Mouse (Mus musculus) intestine, embryonic 14.5 days (tissue): ENCODE measurements around the gene Nsd1. TPM values are rescaled to one million over a fixed set of nuclear protein-coding genes. Genes with fewer than 3 reads are reported as not detected.

ENCODE experiments used
- ATAC-seq: fragments of 200-750 bp; cut with Nextera tagmentation; replicated peaks from 2 replicates; pipeline ENCODE4 v1.8.0; 2017; ENCODE audit warnings: low read depth, moderate number of reproducible peaks, moderate TSS enrichment, moderate library complexity; ENCODE audit not compliant: low FRiP score, low TSS enrichment
- DNase-seq: peaks from one replicate; pipeline ENCODE4 v3.0.0-alpha.2; 2018; ENCODE audit warnings: low spot score
- H3K27ac ChIP-seq: fragments of 300-500 bp; sonication (generic); 2 replicates; pipeline ENCODE4 v1.5.1; 2014; ENCODE audit warnings: low read depth, mild to moderate bottlenecking, control low read depth
- H3K27me3 ChIP-seq: fragments of 300-500 bp; sonication (generic); replicated peaks from 2 replicates; pipeline ENCODE4 v1.6.1; 2014; ENCODE audit warnings: low read length, control low read depth; ENCODE audit not compliant: control insufficient read depth, insufficient read depth
- H3K36me3 ChIP-seq: fragments of 300-500 bp; sonication (generic); 2 replicates; pipeline ENCODE4 v1.6.1; 2014; ENCODE audit warnings: low read length, control low read depth; ENCODE audit not compliant: control insufficient read depth, insufficient read depth
- H3K4me1 ChIP-seq: fragments of 300-500 bp; sonication (generic); replicated peaks from 2 replicates; pipeline ENCODE4 v1.6.1; 2014; ENCODE audit warnings: low read length, control low read depth, mixed read lengths; ENCODE audit not compliant: control insufficient read depth, insufficient read depth
- H3K4me2 ChIP-seq: fragments of 300-500 bp; sonication (generic); 2 replicates; pipeline ENCODE4 v1.6.1; 2014; ENCODE audit warnings: low read length
- H3K4me3 ChIP-seq: fragments of 300-500 bp; sonication (generic); 2 replicates; pipeline ENCODE4 v1.5.1; 2014; ENCODE audit warnings: low read depth, low read length, control low read depth, mixed read lengths
- H3K9ac ChIP-seq: fragments of 300-500 bp; sonication (generic); 2 replicates; pipeline ENCODE4 v1.6.1; 2014; ENCODE audit warnings: mild to moderate bottlenecking, low read length
- H3K9me3 ChIP-seq: fragments of 300-500 bp; sonication (generic); 2 replicates; pipeline ENCODE4 v1.6.1; 2016; ENCODE audit warnings: low read length, control low read depth; ENCODE audit not compliant: control insufficient read depth
- WGBS: fragments of 180-500 bp; shearing (Covaris S2); extraction: QIAGEN DNeasy Blood & Tissue Kit; methylation state at CpG from one replicate; pipeline ENCODE4 v1.1.7; 2014; 5-methylcytosine and 5-hydroxymethylcytosine counted together
- polyA plus RNA-seq: library from polyadenylated mRNA; unstranded; fragments of >200 nt; fragmentation: Nextera tagmentation; extraction: Ambion mirVana; gene quantifications from 2 replicates; pipeline ENCODE4 v1.2.1, GENCODE M21; 2014

Nsd1 gene
- polyA plus RNA-seq, 1 experiment from 2014 or later = 67.5 TPM

- Histone ChIP-seq H3K4me1 (peaks cover 15% of the 10 kb centered on the region), H3K27ac (peak overlapping the region; percentile 48), H3K27me3 (no peaks in the 10 kb centered on the region), H3K9me3 (0 out of 2 replicates have a peak, but pooled peaks cover 2% of the 10 kb centered on the region), H3K4me2 (peak overlapping the region; percentile 33), H3K36me3 (no peaks in the 10 kb centered on the region), H3K9ac (no peak overlapping the region), H3K4me3 (no peak overlapping the region)
- DNase-seq (peak; percentile 73), ATAC-seq (0 out of 2 replicates have a peak, but pooled peaks have one; percentile 17)
- WGBS = 11% methylated on average over 26 of the region's 26 CpGs
Observed at GRCm38 (mm10) chr13:55171517-55172335, 37.9 kb upstream of the Nsd1 start.

DNA sequence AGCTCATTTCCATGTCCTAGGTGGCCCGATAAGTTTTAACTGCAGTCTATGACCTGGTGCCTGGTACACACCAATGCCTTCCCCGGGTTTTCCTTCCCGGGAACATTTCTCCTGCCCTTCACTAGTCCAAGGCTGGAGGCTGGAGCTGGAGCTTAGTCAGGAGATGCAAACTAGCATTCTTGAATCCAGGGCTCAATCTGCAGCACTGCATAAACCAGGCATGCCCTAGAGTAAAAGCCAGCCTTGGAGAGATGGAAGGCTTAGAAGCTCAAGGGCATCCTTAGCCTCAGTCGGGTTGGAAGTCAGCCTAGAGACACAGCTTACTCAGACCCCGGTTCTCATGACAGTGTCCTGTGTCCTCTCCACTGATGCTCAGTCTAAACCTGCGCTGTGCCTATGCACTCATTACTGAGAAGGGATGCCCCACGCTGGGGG is 37.2 kb upstream of the Nsd1 start:
- peak overlapping the region; percentile 33 for H3K4me2 ChIP-seq
- no peaks in the 10 kb centered on the region for H3K27me3 ChIP-seq
- WGBS = 44% methylated on average over 7 of the region's 7 CpGs
- no peak overlapping the region for H3K4me3 ChIP-seq
- H3K4me1 ChIP-seq = peaks cover 15% of the 10 kb centered on the region
- ATAC-seq (no peak), DNase-seq (no peak)
- H3K36me3 ChIP-seq = no peaks in the 10 kb centered on the region
- H3K9me3 ChIP-seq = 0 out of 2 replicates have a peak, but pooled peaks cover 2% of the 10 kb centered on the region
- no peak overlapping the region for H3K9ac ChIP-seq
- H3K27ac ChIP-seq = peak overlapping the region; percentile 48; the same call in 1 of the 2 replicates

DNA sequence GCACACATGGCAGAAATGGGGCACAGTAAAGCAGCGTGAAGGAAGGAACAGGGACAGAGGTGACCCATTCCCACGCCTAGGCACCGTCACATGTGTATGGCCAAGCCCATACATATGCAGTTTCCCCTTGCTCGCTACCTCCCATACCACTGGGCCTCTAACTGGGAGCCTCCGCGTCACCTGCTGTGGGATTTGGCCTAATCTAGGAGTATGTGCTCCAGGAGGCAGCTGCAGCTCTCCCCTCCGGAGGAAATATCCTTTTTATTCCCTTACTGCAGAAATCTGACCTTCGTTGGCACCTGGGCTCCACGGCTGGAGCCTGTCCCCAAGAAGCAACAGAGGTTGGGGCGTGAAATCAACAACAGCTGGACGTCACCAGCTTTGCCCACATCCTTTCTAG is 35.2 kb upstream of the Nsd1 start:
- no peak overlapping the region for H3K27ac ChIP-seq
- no peak overlapping the region for H3K4me3 ChIP-seq
- H3K27me3 ChIP-seq = no peaks in the 10 kb centered on the region
- WGBS = 83% methylated on average over 11 of the region's 11 CpGs
- H3K4me2 ChIP-seq = no peak overlapping the region
- 0 out of 2 replicates have a peak, but pooled peaks cover 2% of the 10 kb centered on the region for H3K9me3 ChIP-seq
- DNase-seq (no peak), ATAC-seq (no peak)
- no peak overlapping the region for H3K9ac ChIP-seq
- peaks cover 15% of the 10 kb centered on the region for H3K4me1 ChIP-seq
- no peaks in the 10 kb centered on the region for H3K36me3 ChIP-seq

GRCm38 (mm10) chr13:55176265-55176664 is 33.3 kb upstream of the Nsd1 start:
- Histone ChIP-seq H3K4me1 (peaks cover 13% of the 10 kb centered on the region), H3K36me3 (no peaks in the 10 kb centered on the region), H3K27ac (no peak overlapping the region), H3K27me3 (no peaks in the 10 kb centered on the region), H3K4me3 (no peak overlapping the region), H3K9ac (no peak overlapping the region), H3K9me3 (no peaks in the 10 kb centered on the region), H3K4me2 (no peak overlapping the region)
- ATAC-seq = no peak
- DNase-seq = no peak
- WGBS = 84% methylated on average over 6 of the region's 6 CpGs

DNA sequence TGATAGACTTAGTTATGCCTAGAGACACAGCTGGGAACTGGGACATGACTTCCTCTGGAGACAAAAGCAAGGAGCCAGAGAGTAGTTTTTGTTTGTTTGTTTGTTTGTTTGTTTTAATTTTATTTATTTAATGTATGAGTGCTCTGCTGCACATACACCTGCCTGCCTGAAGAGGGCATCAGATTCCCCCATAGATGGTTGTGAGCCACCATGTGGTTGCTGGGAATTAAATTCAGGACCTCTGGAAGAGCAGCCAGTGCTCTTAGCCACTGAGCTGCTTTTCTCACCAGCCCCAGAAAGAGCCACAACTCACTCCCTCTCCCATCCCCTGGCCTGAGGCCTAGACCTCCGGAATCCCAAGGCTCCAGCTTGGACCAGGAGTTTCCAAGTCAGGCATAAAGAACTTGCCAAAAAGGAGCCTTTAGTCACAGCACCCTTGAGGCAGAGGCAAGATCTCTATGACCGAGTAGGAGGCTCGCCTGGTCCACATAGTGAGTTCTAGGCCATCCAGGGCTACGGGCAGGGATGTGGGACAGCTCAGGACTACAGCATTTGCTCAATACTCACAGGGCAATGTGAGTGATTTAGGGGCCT is 31.6 kb upstream of the Nsd1 start:
- no peak overlapping the region for H3K9ac ChIP-seq
- H3K4me2 ChIP-seq = no peak overlapping the region
- H3K9me3 ChIP-seq = no peaks in the 10 kb centered on the region
- WGBS = 63% methylated on average over 4 of the region's 4 CpGs
- H3K36me3 ChIP-seq = no peaks in the 10 kb centered on the region
- ATAC-seq (no peak), DNase-seq (no peak)
- H3K27me3 ChIP-seq = no peaks in the 10 kb centered on the region
- peaks cover 3% of the 10 kb centered on the region; the same call in 1 of the 2 replicates for H3K4me1 ChIP-seq
- H3K27ac ChIP-seq = no peak overlapping the region
- no peak overlapping the region for H3K4me3 ChIP-seq

DNA sequence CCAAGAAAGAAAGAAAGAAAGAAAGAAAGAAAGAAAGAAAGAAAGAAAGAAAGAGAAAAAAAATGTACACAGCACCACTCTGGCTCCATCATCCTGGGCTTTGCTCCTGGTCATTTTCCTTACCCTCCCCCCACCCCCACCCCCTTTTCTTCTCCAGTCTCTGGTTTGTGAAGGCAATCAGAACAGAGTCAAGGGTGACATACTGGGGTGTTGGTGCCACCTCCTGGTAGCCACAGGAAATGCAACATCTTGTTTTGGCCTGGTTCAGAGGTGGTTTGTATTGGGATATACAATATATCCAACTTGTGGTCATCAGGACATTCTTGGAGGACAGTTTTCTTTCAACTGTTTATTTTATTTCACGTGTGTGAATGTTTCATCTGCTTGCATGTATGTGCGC is 31.0 kb upstream of the Nsd1 start:
- WGBS = 33% methylated on average over 2 of the region's 2 CpGs
- no peak for ATAC-seq
- peak; percentile 91 for DNase-seq
- no peaks in the 10 kb centered on the region for H3K27me3 ChIP-seq
- no peaks in the 10 kb centered on the region for H3K9me3 ChIP-seq
- H3K4me2 ChIP-seq = no peak overlapping the region
- H3K27ac ChIP-seq = no peak overlapping the region
- no peak overlapping the region for H3K9ac ChIP-seq
- H3K4me3 ChIP-seq = no peak overlapping the region
- no peaks in the 10 kb centered on the region for H3K36me3 ChIP-seq
- H3K4me1 ChIP-seq = peaks cover 3% of the 10 kb centered on the region; the same call in 1 of the 2 replicates

DNA sequence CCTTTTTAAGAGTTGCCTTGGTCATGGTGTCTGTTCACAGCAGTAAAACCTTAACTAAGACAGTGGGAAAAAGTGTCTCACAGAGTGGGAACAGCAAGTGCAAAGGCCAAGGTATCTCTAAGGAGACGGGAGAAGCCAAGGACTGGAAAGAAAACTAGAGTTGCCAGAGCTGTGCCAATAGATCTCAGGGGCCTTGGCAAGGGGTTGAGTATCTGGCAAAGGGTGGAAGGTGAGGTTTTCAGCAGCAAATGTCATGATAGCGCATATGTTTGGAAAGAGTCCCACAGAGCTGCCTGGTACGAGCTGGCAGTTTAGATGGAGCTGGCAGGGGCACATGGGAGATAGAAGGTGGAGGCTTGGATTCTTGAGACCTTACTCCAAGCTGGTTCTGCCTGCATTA is 30.0 kb upstream of the Nsd1 start:
- H3K4me2 ChIP-seq = no peak overlapping the region
- no peaks in the 10 kb centered on the region for H3K27me3 ChIP-seq
- H3K4me1 ChIP-seq = peaks cover 3% of the 10 kb centered on the region; the same call in 1 of the 2 replicates
- H3K27ac ChIP-seq = no peak overlapping the region
- DNase-seq (no peak), ATAC-seq (no peak)
- no peaks in the 10 kb centered on the region for H3K9me3 ChIP-seq
- WGBS = 97% methylated on average over 3 of the region's 3 CpGs
- no peaks in the 10 kb centered on the region for H3K36me3 ChIP-seq
- no peak overlapping the region for H3K4me3 ChIP-seq
- H3K9ac ChIP-seq = no peak overlapping the region

DNA sequence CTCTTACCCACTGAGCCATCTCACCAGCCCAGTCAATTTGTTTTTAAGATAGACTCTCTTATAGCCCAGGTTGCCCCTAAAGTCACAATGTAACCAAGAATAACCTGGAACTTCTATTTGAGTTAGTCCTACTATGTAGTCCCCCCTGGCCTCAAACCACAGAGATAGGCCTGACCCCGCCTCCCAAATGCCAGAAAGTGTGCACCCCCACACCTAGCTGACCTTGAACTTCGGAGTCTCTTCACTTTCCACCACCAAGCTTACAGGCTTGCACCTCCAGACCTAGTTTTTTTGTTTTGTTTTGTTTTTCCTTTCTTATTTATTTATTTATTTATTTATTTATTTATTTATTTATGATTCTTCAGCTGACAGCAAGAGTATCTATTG is 27.8 kb upstream of the Nsd1 start:
- peak overlapping the region; percentile 90 for H3K27ac ChIP-seq
- H3K9ac ChIP-seq = peak overlapping the region; percentile 51; the same call in 1 of the 2 replicates
- H3K9me3 ChIP-seq = no peaks in the 10 kb centered on the region
- peak overlapping the region; percentile 62 for H3K4me2 ChIP-seq
- ATAC-seq = peak; percentile 38
- DNase-seq = no peak
- peak overlapping the region; percentile 33 for H3K4me3 ChIP-seq
- H3K27me3 ChIP-seq = no peaks in the 10 kb centered on the region
- WGBS = 77% methylated on average over 2 of the region's 2 CpGs
- H3K36me3 ChIP-seq = no peaks in the 10 kb centered on the region
- H3K4me1 ChIP-seq = peaks cover 3% of the 10 kb centered on the region; the same call in 1 of the 2 replicates
